Mouse (Mus musculus) spleen, adult 2 months (tissue): ENCODE measurements around the gene Irgq. TPM values are rescaled to one million over a fixed set of nuclear protein-coding genes. Genes with fewer than 3 reads are reported as not detected.
"Not testable (repeated sequence)": the region's sequence is repeated elsewhere in the genome, so short reads cannot be mapped to it uniquely, and the experiment has no call there.

ENCODE experiments used
- DNase-seq, 2 experiments: peaks; one replicate each; pipeline versions ENCODE4 v3.0.0 to v3.0.0-alpha.2; 2012 to 2021; ENCODE audit warnings: low spot score in 2 of 2, low read depth in 1 of 2
- H3K27ac ChIP-seq: fragments of 200-500 bp; 2 replicates; pipeline ENCODE4 v1.5.1; 2012; ENCODE audit warnings: low read length, inconsistent platforms; ENCODE audit not compliant: insufficient read depth
- H3K27me3 ChIP-seq: fragments of 200-500 bp; 2 replicates; pipeline ENCODE4 v1.6.1; 2012; ENCODE audit warnings: mild to moderate bottlenecking, moderate library complexity, low read length, inconsistent platforms; ENCODE audit not compliant: control insufficient read depth, insufficient read depth
- H3K36me3 ChIP-seq: fragments of 200-500 bp; 2 replicates; pipeline ENCODE4 v1.6.1; 2012; ENCODE audit warnings: mild to moderate bottlenecking, low read length, inconsistent platforms; ENCODE audit not compliant: control insufficient read depth, insufficient read depth
- H3K4me1 ChIP-seq: fragments of 200-500 bp; 2 replicates; pipeline ENCODE4 v1.6.1; 2011; ENCODE audit warnings: inconsistent platforms; ENCODE audit not compliant: control insufficient read depth, insufficient read depth, insufficient read length
- H3K4me3 ChIP-seq: fragments of 200-500 bp; 2 replicates; pipeline ENCODE4 v1.5.1; 2011; ENCODE audit warnings: mild to moderate bottlenecking, inconsistent platforms; ENCODE audit not compliant: insufficient read depth, insufficient read length; ENCODE audit errors: extremely low read depth
- CTCF ChIP-seq: fragments of 200-500 bp; IDR thresholded peaks from 2 replicates; pipeline ENCODE4 v1.5.1; 2011; ENCODE audit warnings: mild to moderate bottlenecking, inconsistent platforms; ENCODE audit not compliant: insufficient read depth, insufficient read length, insufficient replicate concordance; ENCODE audit errors: extremely low read depth
- POLR2A ChIP-seq: fragments of 200-500 bp; IDR thresholded peaks from 2 replicates; pipeline ENCODE4 v1.6.1; 2011; ENCODE audit warnings: low read depth, low read length, inconsistent platforms
- WGBS: fragments of 180-500 bp; shearing (Covaris S2); methylation state at CpG from one replicate; pipeline ENCODE4 v1.1.7; 2018; 5-methylcytosine and 5-hydroxymethylcytosine counted together
- polyA plus RNA-seq: library from polyadenylated mRNA; depleted of rRNA; stranded (reverse); fragments of >200 nt; gene quantifications from 2 replicates; pipeline ENCODE4 v1.2.3, GENCODE M21; 2012

Gene Irgq
- polyA plus RNA-seq, 1 experiment, result 11.2 TPM

- Histone ChIP-seq H3K27me3 (no peaks in the 10 kb centered on the region), H3K4me1 (no peaks in the 10 kb centered on the region), H3K36me3 (no peaks in the 10 kb centered on the region), H3K4me3 (no peak overlapping the region), H3K27ac (no peak overlapping the region)
- DNase-seq, result no peak
- TF ChIP-seq POLR2A (no peak), CTCF (no peak)
- 85% methylated on average over 5 of the region's 5 CpGs for WGBS
Observed at GRCm38 (mm10) chr7:24517077-24517476, 13.4 kb upstream of the Irgq start.

DNA sequence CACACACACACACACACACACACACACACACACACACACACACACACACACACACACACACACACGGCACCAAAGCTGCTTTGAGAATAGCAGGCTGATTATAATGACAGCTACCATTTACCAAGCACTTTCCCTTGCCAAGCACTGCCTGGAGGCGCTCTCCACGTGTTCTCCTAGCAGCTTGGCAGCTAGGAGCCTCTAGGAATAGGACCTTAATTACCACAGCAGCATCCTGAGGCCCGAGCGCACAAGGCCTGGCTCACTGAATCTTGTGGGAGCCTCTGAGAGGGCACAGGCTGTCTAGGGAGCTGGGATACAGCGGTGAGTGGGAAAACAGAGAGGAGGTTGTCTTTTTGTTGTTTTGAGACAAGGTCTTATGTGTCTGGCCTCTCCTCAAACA lies 12.8 kb upstream of the Irgq start:
- Histone ChIP-seq H3K36me3 (no peaks in the 10 kb centered on the region), H3K4me3 (no peak overlapping the region), H3K27me3 (no peaks in the 10 kb centered on the region), H3K27ac (no peak overlapping the region), H3K4me1 (no peaks in the 10 kb centered on the region)
- no peak for DNase-seq
- WGBS, result 83% methylated on average over 6 of the region's 6 CpGs
- TF ChIP-seq CTCF (no peak), POLR2A (no peak)

GRCm38 (mm10) chr7:24519130-24519529 lies 11.4 kb upstream of the Irgq start:
- DNase-seq, result no peak
- Histone ChIP-seq H3K4me1 (no peaks in the 10 kb centered on the region), H3K36me3 (no peaks in the 10 kb centered on the region), H3K27me3 (no peaks in the 10 kb centered on the region), H3K4me3 (no peak overlapping the region), H3K27ac (no peak overlapping the region)
- no peak for TF ChIP-seq POLR2A
- TF ChIP-seq CTCF, result no peak
- 70% methylated on average over 3 of the region's 3 CpGs for WGBS

GRCm38 (mm10) chr7:24520054-24520453 lies 10.4 kb upstream of the Irgq start:
- not testable (repeated sequence) for H3K36me3 ChIP-seq, DNase-seq, H3K27me3 ChIP-seq, H3K27ac ChIP-seq, H3K4me3 ChIP-seq, H3K4me1 ChIP-seq
- whole genome bisulfite sequencing, result 88% methylated on average over 10 of the region's 10 CpGs

DNA sequence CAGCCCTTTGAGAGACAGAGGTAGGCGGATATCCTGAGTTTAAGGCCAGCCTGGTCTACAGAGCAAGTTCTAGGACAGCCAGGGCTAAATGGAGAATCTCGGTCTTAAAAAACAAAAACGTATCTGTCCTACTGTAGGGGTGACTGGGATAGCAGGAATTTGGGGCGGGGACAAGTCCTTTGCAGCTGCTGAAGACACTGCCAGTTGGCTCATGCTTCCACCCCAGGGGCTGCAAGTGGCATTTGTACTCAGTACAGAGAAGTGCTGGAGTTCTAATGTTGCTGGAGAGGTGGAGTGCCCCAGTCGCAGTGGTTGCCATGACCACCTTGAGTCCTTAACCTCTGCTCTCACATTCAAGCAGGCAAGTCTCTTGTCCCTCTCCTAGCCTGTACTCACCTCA lies 7.7 kb upstream of the Irgq start:
- Histone ChIP-seq H3K4me3 (no peak overlapping the region), H3K4me1 (no peaks in the 10 kb centered on the region), H3K27ac (no peak overlapping the region), H3K27me3 (no peaks in the 10 kb centered on the region), H3K36me3 (no peaks in the 10 kb centered on the region)
- no peak for DNase-seq
- TF ChIP-seq CTCF (no peak), POLR2A (no peak)
- 69% methylated on average over 5 of the region's 5 CpGs for WGBS

- DNase-seq, result no peak
- WGBS, result 67% methylated on average over 6 of the region's 6 CpGs
- no peaks in the 10 kb centered on the region for H3K27me3 ChIP-seq
- H3K4me1 ChIP-seq, result no peaks in the 10 kb centered on the region
- no peaks in the 10 kb centered on the region for H3K36me3 ChIP-seq
- no peak for TF ChIP-seq CTCF
- no peak for TF ChIP-seq POLR2A
- no peak overlapping the region for H3K27ac ChIP-seq
- H3K4me3 ChIP-seq, result no peak overlapping the region
Observed at GRCm38 (mm10) chr7:24523723-24524122, 6.8 kb upstream of the Irgq start.

DNA sequence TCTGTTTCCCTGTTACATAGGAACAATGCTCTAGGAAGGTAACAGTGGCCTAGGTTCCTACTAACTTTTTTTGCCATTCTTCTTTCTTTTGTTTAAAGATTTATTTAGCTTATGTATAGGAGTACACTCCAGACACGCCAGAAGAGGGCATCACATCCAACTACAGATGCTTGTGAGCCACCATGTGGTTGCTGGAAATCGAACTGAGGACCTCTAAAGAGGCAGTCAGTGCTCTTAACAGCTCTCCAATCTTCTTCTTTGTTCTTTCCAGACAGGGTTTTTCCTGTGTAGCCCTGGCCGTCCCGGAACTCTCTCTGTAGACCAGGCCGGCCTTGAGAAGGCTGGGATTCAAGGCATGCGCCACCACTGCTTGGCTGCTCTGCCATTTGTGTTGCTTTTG lies 5.5 kb upstream of the Irgq start:
- Histone ChIP-seq H3K27ac (no peak overlapping the region), H3K36me3 (no peaks in the 10 kb centered on the region), H3K4me1 (no peaks in the 10 kb centered on the region), H3K4me3 (no peak overlapping the region), H3K27me3 (no peaks in the 10 kb centered on the region)
- DNase-seq, result no peak
- WGBS, result 76% methylated on average over 6 of the region's 6 CpGs
- TF ChIP-seq POLR2A, result no peak
- no peak for TF ChIP-seq CTCF

- Histone ChIP-seq H3K4me1 (no peaks in the 10 kb centered on the region), H3K36me3 (no peaks in the 10 kb centered on the region), H3K4me3 (no peak overlapping the region), H3K27ac (no peak overlapping the region), H3K27me3 (no peaks in the 10 kb centered on the region)
- no peak for TF ChIP-seq CTCF
- TF ChIP-seq POLR2A, result no peak
- WGBS, result 89% methylated on average over 12 of the region's 12 CpGs
- no peak for DNase-seq
Observed at GRCm38 (mm10) chr7:24525686-24526420, 4.6 kb upstream of the Irgq start.
